Mouse (Mus musculus) brain, embryonic 14.5 days (tissue): ENCODE measurements around the gene Wnt4. TPM values are rescaled to one million over a fixed set of nuclear protein-coding genes. Genes with fewer than 3 reads are reported as not detected.

Source experiments
- DNase-seq: peaks from one replicate; pipeline ENCODE4 v3.0.0-alpha.2; 2011; ENCODE audit warnings: low read depth
- CTCF ChIP-seq: fragments of 200-500 bp; IDR thresholded peaks from 2 replicates; pipeline ENCODE4 v1.5.1; 2012; ENCODE audit warnings: inconsistent platforms, mild to moderate bottlenecking, moderate library complexity, borderline replicate concordance; ENCODE audit not compliant: insufficient read depth, insufficient read length; ENCODE audit errors: extremely low read depth
- POLR2A ChIP-seq: fragments of 200-500 bp; IDR thresholded peaks from 2 replicates; pipeline ENCODE4 v1.6.1; 2012; ENCODE audit warnings: mild to moderate bottlenecking, inconsistent platforms, borderline replicate concordance; ENCODE audit not compliant: poor library complexity, insufficient read depth, insufficient read length, severe bottlenecking; ENCODE audit errors: extremely low read depth
- polyA plus RNA-seq: library from polyadenylated mRNA; depleted of rRNA; stranded (reverse); fragments of >200 nt; gene quantifications from 2 replicates; pipeline ENCODE4 v1.2.3, GENCODE M21; 2012; rRNA removed

Gene Wnt4
- polyA plus RNA-seq, 1 experiment = 4.6 TPM

DNA sequence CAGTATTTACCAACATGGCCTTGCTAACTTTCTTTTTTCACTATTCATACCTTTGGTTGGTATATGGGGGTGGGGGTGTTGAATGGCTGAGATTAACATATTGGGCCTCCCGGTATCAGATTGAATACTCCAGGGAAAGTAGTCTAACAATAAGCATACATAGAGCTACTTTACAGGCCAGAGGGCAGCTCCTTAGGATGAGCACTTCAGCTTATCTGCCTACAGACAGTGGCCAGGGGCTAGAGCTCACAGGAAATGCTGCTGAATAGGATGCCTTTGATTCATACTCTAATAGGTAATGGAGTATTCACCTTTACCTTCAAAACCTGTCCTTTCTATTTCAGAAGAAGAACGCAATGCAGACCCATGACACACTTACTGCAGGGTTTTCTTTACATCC is 37.8 kb downstream of the Wnt4 start:
- TF ChIP-seq POLR2A = no peak
- TF ChIP-seq CTCF = no peak
- DNase-seq = no peak

DNA sequence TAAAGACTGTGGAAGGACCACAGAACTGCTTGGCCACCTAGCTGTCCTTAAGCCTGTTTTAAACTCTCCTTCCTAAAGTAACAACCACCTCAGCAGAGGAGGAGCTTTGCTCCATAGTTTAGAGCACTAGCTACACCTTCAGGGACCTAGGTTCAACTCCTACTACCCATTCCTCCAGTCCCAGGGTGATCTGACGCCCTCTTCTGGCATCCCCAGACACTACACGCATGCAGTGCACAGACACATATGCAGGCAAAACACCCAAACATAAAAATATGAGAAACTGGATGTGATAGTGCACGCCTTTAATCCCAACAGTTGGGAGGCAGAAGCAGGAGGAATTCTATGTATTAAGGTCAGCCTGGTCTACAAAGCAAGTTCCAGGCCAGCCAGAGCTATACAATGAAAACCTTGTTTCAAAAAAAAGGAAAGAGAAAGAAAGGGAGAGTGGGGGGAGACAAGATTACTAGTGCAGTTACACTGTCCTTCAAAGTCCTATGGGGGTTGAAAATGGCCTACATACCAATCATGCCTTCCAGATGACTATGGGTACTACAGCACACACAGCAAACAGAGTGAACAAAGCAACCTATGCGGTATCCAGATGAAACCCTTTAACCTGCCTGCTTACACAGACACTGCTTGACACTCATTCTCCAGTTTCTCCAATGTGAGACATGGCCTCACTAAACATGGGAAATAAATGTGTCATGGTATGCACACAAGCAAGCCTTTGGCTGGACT is 38.9 kb downstream of the Wnt4 start:
- DNase-seq = no peak
- TF ChIP-seq POLR2A (no peak), CTCF (no peak)

DNA sequence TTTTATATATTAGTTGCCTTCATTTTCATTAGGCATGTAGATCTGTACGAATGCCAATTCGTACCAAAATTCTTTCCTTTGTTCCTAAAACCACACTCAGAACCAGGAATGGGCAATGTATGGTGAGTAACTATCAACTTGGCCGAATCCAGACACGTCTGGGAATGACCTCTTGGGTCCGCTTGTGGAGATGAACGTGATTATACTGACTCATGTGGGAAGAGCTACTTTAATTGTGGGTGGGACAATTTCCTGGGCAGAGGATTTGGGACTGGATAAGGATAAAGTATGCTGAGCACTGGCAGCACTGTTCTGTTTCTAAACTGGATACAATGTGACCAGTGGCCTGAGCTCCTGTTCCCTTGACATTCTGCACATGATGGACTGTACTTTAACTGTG is 47.6 kb downstream of the Wnt4 start:
- no peak for DNase-seq
- TF ChIP-seq POLR2A (no peak), CTCF (no peak)

DNA sequence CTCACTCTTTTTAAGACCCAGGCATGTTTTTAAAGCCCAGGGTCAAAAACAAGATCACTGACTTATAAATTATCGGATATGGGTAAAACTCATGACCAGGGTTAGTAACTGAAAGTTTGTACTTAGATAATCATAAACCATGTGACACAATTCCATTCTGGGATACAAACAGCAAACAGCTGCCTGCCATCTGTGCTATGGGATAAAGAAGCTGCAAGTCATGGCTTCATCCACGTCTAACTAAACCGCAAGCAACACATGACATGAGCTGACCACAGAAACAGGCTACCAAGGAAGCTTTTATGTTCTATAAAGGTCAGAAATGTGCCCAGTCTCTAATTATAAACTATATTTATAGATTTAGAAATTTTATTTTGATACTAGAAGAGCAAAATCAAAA is 49.2 kb downstream of the Wnt4 start:
- no peak for TF ChIP-seq CTCF
- no peak for TF ChIP-seq POLR2A
- DNase-seq = no peak

DNA sequence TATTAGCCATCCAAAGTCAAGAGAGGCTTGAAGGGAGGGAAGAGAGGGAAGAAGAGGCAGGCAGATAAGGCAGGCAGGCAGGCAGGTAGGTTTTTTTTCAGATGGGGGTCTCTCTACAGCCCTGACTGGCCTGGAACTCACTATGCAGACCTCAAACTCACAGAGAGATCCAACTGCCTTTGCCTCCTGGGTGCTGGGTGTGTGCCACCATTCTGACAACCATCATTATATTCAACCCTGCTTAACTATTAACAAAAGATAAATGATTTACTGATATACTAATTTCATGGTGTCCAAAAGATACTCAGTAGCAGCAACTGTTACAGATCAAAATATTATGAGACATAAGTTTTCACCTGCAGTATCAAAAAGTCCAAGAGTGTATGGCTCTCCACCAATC is 54.8 kb downstream of the Wnt4 start:
- no peak for TF ChIP-seq POLR2A
- TF ChIP-seq CTCF = no peak
- DNase-seq = no peak

DNA sequence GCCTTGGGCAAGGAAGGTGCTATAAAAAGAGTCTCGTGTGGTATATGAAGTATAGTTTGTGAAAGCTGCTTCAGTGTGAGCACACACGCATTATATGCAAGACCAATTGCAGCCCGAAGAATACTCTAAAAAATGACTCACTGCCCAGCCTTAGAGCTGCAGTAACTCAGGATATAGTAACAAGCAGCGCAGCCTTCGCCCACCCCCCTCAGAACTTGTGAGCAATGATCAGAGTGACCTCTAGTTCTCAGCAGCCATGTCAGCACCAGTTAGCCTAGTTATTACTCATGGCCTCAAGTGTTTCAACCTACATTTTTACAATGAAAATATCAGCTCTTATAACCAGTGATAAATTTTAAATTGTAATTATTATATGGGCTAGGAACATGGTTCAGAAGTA is 59.2 kb downstream of the Wnt4 start:
- DNase-seq = no peak

DNA sequence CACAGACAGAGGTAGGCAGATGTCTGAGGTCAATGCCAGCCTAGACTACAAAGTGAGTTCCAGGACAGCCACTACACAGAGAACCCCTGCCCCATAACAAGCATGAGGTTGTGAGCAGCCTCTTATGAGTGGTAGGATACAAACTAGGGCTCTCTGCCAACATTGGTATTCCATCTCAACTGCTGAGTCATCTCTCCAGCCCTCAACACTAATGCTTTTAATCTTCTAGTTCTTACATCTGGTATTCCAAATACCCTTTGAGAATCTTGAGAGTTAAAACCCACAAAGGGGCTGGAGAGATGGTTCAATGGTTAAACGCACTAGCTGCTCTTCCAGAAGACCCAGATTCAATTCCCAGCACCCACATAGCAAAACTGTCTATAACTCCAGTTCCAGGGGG is 62.1 kb downstream of the Wnt4 start:
- TF ChIP-seq CTCF (no peak), POLR2A (no peak)
- peak; percentile 12 for DNase-seq

More for the DNA sequence above, 59.2 kb downstream of the Wnt4 start:
- TF ChIP-seq POLR2A = no peak
- no peak for TF ChIP-seq CTCF

DNA sequence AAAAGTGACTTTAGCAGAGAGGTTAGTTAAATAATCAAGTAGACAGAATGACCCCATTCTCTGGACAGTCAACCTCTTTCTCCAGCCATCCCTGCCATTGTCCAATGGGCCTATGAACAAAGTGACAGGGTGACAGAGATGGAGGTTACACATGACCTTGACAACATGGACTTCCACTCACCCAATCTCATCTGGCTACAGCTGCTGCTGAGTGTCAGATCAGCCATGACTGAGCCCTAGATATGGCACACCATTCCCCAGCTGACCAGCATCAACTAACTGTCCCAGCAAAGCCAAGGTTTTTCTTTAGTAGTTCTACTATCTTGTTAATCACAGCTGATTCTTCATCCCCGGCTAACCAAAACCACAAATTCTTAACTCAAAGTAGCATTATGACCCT is 65.5 kb downstream of the Wnt4 start:
- TF ChIP-seq POLR2A = no peak
- no peak for TF ChIP-seq CTCF
- no peak for DNase-seq

DNA sequence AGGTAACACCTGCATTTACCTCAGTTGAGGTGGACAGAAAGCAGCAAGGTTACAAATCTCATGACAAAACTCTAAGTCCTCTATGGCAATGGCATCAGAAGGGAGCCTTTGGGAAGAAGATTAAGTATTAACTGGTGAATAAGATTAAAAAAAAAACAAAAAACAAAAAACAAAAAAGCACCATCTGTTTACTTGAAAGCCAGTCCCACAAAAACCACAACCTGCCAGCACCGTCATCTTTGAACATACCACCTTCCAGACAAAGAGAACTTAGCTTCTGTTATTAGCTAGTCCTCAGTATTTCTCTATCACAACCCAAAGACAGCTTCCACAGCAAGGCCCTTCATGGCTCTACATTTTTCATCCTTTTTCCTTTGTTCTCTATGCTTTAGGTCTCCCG is 67.8 kb downstream of the Wnt4 start:
- DNase-seq = no peak
- no peak for TF ChIP-seq POLR2A
- TF ChIP-seq CTCF = no peak

DNA sequence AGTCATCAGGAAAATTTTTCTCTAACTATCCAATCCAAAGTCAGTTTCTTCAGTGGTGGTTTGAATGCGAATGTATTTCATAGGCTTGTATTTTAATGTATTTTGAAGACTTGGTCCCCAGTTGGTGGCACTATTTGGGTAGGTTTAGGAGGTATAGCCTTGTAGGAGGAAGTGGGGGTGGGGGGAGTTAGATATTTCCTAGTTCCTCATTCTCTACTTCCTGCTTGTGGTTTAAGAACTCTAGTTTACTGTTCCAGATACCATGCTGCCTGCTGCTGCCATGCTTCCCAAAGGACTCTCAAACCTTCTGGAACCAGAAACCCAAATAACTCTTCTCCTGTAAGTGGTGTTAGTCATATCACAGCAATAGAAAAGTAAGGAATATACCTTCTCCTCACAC is 68.5 kb downstream of the Wnt4 start:
- DNase-seq = no peak
- no peak for TF ChIP-seq CTCF
- no peak for TF ChIP-seq POLR2A

Other genes starting within 250 kb of the Wnt4 start
- gene Zbtb40, start 228.7 kb upstream of the Wnt4 start, polyA plus RNA-seq = 8.5 and 12.5 TPM in 2 replicates
- gene Cdc42, start 80.2 kb downstream of the Wnt4 start, polyA plus RNA-seq = 402 and 445 TPM in 2 replicates
- gene Cela3a, start 132.3 kb downstream of the Wnt4 start, polyA plus RNA-seq = not detected in 2 replicates
- gene Cela3b, start 153.1 kb downstream of the Wnt4 start, polyA plus RNA-seq = 0.10 TPM in 1 of 2 replicates, not detected in the other
- not detected in 2 replicates for gene 1700013G24Rik, start 175.8 kb downstream of the Wnt4 start, polyA plus RNA-seq
- gene Hspg2, start 191.3 kb downstream of the Wnt4 start, polyA plus RNA-seq = 3.9 and 16.9 TPM in 2 replicates